Mouse (Mus musculus): ENCODE results near the gene Slc36a2.

- no peak for TF ChIP-seq CTCF (IDR thresholded peaks at IDR 0.05; ENCODE audit: low read depth)
- no peak for TF ChIP-seq EP300 (optimal IDR thresholded peaks at IDR 0.05)
Observed at GRCm38 (mm10) chr11:55144011-55144410, 40.9 kb downstream of the Slc36a2 start.

Data from stomach, postnatal 0 days (tissue).